Mouse (Mus musculus): Measurements from ENCODE around the gene Sh3pxd2a. TPM values are rescaled to one million over a fixed set of nuclear protein-coding genes. Genes with fewer than 3 reads are reported as not detected.

The Sh3pxd2a gene
- polyA plus RNA-seq, 1 experiment, result 13.4 TPM

DNA sequence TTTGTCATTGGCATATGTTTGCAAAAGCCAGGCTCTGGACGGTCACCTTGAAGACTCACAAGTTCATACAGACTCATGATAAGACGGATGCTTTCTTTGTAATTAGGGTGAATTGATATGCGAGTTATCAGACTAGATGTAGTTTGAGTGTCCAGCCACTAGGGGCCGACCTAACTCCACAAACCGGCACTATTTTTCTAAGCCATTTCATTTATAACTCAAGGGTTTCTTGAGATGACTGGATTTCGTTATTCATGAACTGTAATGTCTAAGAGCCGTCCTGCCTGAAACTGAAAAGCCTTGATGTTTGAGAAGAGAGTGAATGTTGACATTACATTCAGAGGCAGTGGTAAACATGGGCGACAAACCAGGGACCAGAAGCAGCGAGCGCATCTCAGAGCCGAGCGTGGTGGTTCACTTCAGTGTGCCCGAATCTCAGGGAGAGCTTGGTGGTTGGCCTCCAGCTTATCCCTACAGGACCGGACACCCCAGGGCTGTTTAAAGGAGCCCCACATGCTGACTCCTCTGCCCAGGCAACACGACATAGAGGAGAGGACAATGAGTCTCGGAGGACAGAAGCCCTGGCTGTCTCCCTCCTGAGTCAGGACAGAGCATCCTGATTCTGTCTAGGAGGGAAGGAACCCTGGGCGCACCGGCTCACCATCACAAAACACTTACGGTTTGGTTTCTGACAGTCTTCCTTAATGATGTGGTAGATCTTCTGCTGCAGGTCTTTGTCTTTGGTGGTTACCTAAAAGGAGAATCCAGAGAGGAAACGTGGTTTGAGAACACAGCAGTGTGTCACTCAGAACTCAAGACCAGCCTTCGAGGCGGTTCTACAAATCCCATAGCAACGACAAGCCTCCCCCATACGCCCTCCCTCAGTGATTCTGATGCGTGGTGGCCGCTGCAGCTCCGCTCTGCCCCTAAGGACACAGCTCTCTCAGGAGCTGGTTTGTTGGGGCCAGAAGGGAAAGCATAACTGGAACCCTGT, 43.2 kb upstream of the Sh3pxd2a start:
- H3K27ac ChIP-seq (ENCODE audit: insufficient read depth, low read length), result no peak overlapping the region
- TF ChIP-seq CTCF (IDR thresholded peaks at IDR 0.05; ENCODE audit: extremely low read depth, insufficient read depth, low read length) (peak; percentile 88), POLR2A (IDR thresholded peaks at IDR 0.05; ENCODE audit: extremely low read depth, insufficient read depth, low read length) (0 out of 2 replicates have a peak, but pooled peaks have one; percentile 19)
- no peaks in the 10 kb centered on the region; the same call in 1 of the 2 replicates for H3K4me1 ChIP-seq (ENCODE audit: control insufficient read depth, insufficient read depth, low read length)
- peak overlapping the region; percentile 55 for H3K4me3 ChIP-seq (ENCODE audit: insufficient read depth, low read length)

DNA sequence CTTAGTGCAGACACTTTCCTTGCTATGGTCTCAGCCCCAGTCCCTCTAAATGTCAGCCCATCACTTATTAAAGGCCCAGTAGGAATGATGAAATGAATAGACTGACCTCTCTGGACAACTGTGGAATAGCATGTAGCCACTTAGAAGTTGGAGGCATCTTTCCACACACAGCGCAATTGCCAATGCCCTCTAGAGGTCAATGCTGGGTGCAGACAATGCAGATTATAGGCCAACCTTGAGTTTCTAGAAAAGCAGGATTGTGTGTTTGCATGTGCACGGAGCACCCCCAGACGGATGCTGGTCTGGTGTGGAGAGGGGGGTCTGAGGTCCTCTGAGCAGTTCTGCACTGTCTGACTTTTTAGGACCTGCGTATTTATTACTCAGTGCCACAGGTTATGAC, 39.4 kb upstream of the Sh3pxd2a start:
- Histone ChIP-seq H3K4me1 (ENCODE audit: control insufficient read depth, insufficient read depth, low read length) (peaks cover 3% of the 10 kb centered on the region), H3K27ac (ENCODE audit: insufficient read depth, low read length) (no peak overlapping the region), H3K4me3 (ENCODE audit: insufficient read depth, low read length) (no peak overlapping the region)
- peak; percentile 20; the same call in 1 of the 2 replicates for TF ChIP-seq CTCF (IDR thresholded peaks at IDR 0.05; ENCODE audit: extremely low read depth, insufficient read depth, low read length)
- no peak for TF ChIP-seq POLR2A (IDR thresholded peaks at IDR 0.05; ENCODE audit: extremely low read depth, insufficient read depth, low read length)

DNA sequence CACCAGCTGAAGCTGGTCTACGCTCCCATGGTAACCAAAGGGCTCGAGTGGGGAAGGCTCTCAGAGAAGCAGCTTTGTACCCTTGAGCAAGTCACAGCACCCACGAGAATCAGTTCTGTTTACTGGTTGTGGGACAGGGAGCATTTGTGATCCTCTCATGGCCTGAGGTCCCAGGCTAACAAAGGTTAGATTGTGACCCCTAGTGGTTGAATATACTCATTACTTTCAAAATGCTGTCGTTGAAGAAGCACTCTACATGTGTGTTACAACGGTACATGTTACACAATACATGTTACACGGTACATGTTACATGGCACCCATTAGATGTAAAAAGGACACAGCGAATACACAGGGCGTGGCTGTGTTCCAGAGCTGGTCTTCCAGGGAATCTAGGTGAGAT, 38.4 kb upstream of the Sh3pxd2a start:
- Histone ChIP-seq H3K27ac (ENCODE audit: insufficient read depth, low read length) (no peak overlapping the region), H3K4me3 (ENCODE audit: insufficient read depth, low read length) (no peak overlapping the region), H3K4me1 (ENCODE audit: control insufficient read depth, insufficient read depth, low read length) (peaks cover 3% of the 10 kb centered on the region)
- TF ChIP-seq CTCF (IDR thresholded peaks at IDR 0.05; ENCODE audit: extremely low read depth, insufficient read depth, low read length) (peak; percentile 47; the same call in 1 of the 2 replicates), POLR2A (IDR thresholded peaks at IDR 0.05; ENCODE audit: extremely low read depth, insufficient read depth, low read length) (no peak)

DNA sequence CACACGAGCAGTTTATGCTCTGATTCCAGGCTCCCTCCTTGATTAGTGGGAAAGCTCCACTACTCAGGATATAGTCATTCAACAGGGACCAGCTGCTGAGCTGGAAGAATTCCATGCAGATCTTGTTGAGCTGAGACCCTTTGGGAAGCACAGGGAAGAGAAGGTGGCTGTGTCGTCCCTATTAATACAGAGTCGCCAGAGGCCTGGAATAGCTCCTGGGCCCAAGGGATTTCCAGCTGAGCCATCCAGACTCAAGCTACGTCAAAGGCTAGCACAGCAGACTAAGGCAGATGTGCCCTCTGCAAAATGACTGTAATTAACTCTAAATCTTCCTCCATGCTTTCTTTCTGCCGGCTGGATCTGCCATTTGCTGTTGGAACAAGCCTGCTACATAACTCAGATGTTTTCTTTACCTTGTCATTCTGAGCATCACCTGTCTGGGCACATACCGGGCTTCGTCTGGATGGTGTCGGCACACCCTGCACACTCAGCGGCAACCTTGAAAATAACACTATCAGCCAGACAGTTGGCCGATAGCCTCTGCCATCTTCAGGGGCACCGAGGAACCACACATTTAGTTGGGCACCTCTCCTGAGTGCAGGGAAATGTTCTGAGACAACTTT, 36.3 kb upstream of the Sh3pxd2a start:
- TF ChIP-seq POLR2A (IDR thresholded peaks at IDR 0.05; ENCODE audit: extremely low read depth, insufficient read depth, low read length) (no peak), CTCF (IDR thresholded peaks at IDR 0.05; ENCODE audit: extremely low read depth, insufficient read depth, low read length) (no peak)
- Histone ChIP-seq H3K27ac (ENCODE audit: insufficient read depth, low read length) (no peak overlapping the region), H3K4me3 (ENCODE audit: insufficient read depth, low read length) (no peak overlapping the region), H3K4me1 (ENCODE audit: control insufficient read depth, insufficient read depth, low read length) (peaks cover 3% of the 10 kb centered on the region; the same call in 1 of the 2 replicates)

DNA sequence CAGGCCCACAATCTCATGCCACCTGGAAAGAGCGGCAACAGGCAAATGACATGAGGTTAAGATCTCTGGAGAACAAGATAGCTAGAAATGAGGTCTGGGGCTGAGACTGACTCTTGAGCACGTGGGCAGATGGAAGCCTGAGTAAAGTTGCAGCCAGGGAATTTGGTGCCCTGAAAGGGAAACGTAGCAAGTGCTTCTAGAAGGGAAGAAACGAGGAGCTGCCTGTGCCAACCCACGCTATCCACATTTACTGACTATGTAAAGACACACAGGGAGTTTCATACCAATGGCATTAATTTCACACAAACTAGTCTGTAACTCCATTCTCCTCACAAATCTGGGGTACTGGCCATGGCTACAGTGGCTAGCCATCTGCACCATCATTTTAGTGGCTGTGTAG, 35.6 kb upstream of the Sh3pxd2a start:
- peaks cover 3% of the 10 kb centered on the region; the same call in 1 of the 2 replicates for H3K4me1 ChIP-seq (ENCODE audit: control insufficient read depth, insufficient read depth, low read length)
- H3K27ac ChIP-seq (ENCODE audit: insufficient read depth, low read length), result no peak overlapping the region
- no peak for TF ChIP-seq POLR2A (IDR thresholded peaks at IDR 0.05; ENCODE audit: extremely low read depth, insufficient read depth, low read length)
- TF ChIP-seq CTCF (IDR thresholded peaks at IDR 0.05; ENCODE audit: extremely low read depth, insufficient read depth, low read length), result no peak
- H3K4me3 ChIP-seq (ENCODE audit: insufficient read depth, low read length), result no peak overlapping the region

DNA sequence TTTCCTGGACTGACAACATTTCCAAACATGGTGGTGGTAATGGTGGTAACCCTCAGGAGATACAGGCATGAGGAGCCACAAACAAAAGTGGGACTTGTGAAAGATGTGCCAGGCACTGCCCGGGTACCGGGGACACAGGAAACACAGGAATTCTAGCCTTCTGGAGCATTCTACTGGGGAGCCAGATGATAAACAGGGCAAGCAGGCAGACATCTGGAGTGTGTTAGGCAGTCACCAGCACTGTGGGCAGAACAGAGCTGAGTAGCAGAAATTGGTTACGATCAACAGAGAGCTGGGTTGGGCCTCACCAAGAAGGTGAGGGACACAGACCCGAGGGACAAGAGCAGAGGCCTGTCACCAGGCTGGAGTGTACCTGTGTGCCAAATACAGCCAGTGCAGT, 34.7 kb upstream of the Sh3pxd2a start:
- TF ChIP-seq CTCF (IDR thresholded peaks at IDR 0.05; ENCODE audit: extremely low read depth, insufficient read depth, low read length) (no peak), POLR2A (IDR thresholded peaks at IDR 0.05; ENCODE audit: extremely low read depth, insufficient read depth, low read length) (no peak)
- peaks cover 3% of the 10 kb centered on the region; the same call in 1 of the 2 replicates for H3K4me1 ChIP-seq (ENCODE audit: control insufficient read depth, insufficient read depth, low read length)
- H3K4me3 ChIP-seq (ENCODE audit: insufficient read depth, low read length), result no peak overlapping the region
- H3K27ac ChIP-seq (ENCODE audit: insufficient read depth, low read length), result no peak overlapping the region

DNA sequence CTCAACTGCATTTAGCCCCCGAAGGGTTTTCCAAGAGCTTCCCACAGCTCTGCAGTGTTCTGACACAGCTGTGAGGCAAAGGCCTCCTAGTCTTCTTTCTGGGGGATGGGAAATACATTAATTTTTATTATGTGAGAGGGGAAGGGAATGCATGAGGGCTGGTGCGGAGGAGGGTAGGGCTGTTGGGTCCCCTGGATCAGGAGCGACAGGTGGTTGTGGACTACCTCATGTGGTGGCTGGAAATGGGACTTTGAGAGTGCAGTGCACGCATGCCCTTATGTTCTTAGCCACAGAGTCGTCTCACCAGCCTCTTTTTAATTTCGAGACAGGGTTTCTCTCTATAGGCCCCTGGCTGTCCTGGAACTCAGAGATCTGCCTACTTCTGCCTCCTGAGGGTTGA, 33.5 kb upstream of the Sh3pxd2a start:
- TF ChIP-seq CTCF (IDR thresholded peaks at IDR 0.05; ENCODE audit: extremely low read depth, insufficient read depth, low read length), result no peak
- no peak for TF ChIP-seq POLR2A (IDR thresholded peaks at IDR 0.05; ENCODE audit: extremely low read depth, insufficient read depth, low read length)
- Histone ChIP-seq H3K4me3 (ENCODE audit: insufficient read depth, low read length) (no peak overlapping the region), H3K27ac (ENCODE audit: insufficient read depth, low read length) (no peak overlapping the region), H3K4me1 (ENCODE audit: control insufficient read depth, insufficient read depth, low read length) (peaks cover 4% of the 10 kb centered on the region; the same call in 1 of the 2 replicates)

DNA sequence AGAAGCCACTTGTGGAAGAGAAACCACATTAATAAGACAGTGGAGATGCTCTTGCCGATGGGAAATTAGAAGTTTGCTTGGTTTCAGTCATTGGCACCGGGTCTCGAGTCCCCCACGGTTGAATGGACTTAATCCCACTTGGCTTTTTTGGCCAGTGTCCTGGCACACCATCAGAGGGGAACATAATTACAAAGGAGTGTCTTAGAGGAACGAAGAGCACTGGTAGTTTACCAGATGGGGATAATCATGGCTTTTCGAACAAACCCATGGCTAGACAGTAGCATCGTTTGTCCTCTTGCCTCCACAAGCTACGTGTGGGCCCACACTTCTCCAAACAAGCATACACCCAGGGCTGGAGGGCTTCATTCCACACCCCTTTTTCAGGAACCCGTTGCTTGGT, 33.1 kb upstream of the Sh3pxd2a start:
- Histone ChIP-seq H3K4me1 (ENCODE audit: control insufficient read depth, insufficient read depth, low read length) (peaks cover 7% of the 10 kb centered on the region; the same call in 1 of the 2 replicates), H3K4me3 (ENCODE audit: insufficient read depth, low read length) (no peak overlapping the region), H3K27ac (ENCODE audit: insufficient read depth, low read length) (no peak overlapping the region)
- TF ChIP-seq POLR2A (IDR thresholded peaks at IDR 0.05; ENCODE audit: extremely low read depth, insufficient read depth, low read length) (no peak), CTCF (IDR thresholded peaks at IDR 0.05; ENCODE audit: extremely low read depth, insufficient read depth, low read length) (no peak)

All from cortical plate, adult 2 months (tissue).